Mouse (Mus musculus) telencephalon, adult 2 months (tissue): ENCODE data around the gene Fdx1.

Source experiments
- DNase-seq: peaks from one replicate; pipeline ENCODE4 v3.0.0-alpha.2; 2011; ENCODE audit warnings: low read depth, low spot score

The Fdx1 gene

GRCm38 (mm10) chr9:51964110-51964509, 754 bp upstream of the Fdx1 start:
- DNase-seq, result no peak

DNA sequence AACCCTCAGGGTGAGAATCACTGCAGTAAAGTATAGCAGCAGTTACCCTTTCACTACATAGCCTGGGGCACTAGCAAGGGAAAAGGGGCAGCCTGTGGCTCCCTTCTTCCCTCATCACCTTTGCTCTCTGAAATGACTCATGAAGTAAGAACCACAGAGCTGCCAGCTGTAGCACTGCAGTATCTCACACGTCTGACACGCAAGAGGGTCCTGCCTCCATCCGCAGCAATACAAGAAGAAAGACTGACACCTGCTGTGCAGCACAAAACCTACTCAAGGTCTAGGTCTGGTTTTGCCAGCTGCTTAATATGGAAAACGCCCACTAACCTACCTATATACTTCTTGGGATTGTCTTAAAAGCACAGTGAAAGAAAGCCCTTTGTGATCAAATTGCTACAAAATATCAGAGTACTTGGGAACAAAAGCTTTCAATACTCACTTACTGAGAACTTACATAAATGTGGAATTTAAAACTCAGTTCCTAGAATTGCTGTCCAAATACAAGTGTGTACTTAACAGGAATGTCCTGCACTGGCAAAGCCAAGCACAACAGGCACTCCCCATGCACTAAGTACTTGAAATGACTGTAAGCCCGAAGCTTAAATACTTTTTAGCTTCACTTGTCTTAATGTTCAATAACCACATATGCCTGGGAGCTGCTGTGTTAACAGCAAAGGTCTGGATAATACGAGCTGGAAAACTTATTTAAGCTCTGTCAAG, 2.0 kb downstream of the Fdx1 start:
- no peak for DNase-seq

GRCm38 (mm10) chr9:51960331-51960730, 3.0 kb downstream of the Fdx1 start:
- DNase-seq, result no peak

- DNase-seq, result no peak
These were observed 4.4 kb downstream of the Fdx1 start for GRCm38 (mm10) chr9:51958981-51959380.

DNA sequence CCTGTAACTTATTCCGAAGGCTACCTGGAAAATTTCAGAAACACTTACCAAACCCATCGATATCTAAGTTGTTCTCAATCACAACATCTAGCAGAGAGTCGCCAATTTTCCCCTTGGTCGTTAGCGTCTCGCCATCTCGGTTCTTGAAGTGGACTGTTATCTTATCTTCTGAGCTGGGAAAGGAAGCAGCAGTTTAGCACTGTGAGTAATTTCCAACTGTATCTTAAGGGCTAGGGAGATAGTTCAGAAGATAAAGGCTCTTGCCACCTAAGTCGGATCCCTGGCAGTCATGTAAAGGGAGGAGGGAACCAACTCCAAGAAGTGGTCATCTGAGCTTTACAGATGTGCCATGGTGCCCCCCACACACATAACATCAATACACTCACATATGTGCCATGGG, 6.3 kb downstream of the Fdx1 start:
- DNase-seq, result no peak

DNA sequence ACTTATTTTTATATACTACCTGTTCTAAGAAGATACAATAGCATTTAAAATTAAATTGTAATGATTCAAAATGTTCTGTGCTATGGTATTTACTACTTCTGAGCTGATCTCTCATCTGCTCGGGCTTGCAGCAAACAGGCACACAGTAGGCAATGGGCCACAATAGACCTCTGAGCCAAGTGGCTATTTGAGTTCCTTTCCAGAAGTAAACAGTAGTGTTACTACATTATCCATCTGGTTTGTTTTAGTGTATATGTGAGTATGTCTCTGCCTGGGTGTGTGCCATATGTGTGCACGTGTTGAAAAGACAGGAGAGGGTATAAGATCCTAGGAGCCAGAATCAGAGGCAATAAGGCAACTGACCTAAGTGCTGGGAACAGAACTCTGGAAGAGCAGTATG, 6.9 kb downstream of the Fdx1 start:
- DNase-seq, result no peak

GRCm38 (mm10) chr9:51951337-51951736, 12.0 kb downstream of the Fdx1 start:
- DNase-seq, result no peak

DNA sequence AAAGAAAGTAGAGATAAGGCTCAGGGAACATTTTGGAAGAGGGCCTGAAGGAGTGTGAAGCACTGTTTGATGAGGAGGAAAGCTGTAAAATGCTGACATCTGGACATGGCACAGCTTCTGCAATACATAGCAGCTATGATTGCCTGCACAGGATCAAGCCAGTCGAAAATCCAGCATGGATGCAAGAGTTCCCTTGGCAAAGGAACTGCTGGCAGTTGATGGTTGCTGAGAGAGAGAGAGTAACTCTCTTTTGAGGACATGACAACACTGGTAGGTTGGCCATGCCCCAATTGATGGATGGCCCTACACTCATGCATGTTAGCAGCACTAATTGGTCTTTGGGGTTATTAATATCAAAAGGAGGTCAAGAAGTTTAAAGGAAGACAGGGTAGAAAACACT, 12.7 kb downstream of the Fdx1 start:
- DNase-seq, result no peak

- no peak for DNase-seq
These were observed 13.1 kb downstream of the Fdx1 start for GRCm38 (mm10) chr9:51950225-51950624.

- no peak for DNase-seq
These were observed 19.4 kb downstream of the Fdx1 start for GRCm38 (mm10) chr9:51943934-51944333.

- no peak for DNase-seq
These were observed 28.7 kb downstream of the Fdx1 start for GRCm38 (mm10) chr9:51934641-51935040.

DNA sequence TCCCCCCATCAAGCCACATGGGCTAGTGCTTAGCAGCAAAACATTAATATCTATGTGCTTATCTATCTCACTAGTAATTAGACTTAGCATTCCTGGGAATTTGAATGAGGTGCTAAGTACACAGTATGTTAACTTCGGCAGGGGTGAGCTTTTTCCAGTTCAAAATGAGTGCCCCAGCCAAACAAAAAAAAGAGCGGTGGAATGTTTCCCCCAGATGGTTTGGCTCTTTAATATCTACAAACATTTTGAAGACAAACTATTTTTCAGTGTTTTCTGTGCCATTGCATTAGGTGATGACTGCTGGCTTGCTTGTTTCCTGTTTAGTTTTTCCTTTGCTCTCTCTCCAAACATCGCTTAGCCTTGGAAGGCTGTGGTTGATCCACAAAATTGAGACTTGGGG, 31.4 kb downstream of the Fdx1 start:
- DNase-seq, result no peak

DNA sequence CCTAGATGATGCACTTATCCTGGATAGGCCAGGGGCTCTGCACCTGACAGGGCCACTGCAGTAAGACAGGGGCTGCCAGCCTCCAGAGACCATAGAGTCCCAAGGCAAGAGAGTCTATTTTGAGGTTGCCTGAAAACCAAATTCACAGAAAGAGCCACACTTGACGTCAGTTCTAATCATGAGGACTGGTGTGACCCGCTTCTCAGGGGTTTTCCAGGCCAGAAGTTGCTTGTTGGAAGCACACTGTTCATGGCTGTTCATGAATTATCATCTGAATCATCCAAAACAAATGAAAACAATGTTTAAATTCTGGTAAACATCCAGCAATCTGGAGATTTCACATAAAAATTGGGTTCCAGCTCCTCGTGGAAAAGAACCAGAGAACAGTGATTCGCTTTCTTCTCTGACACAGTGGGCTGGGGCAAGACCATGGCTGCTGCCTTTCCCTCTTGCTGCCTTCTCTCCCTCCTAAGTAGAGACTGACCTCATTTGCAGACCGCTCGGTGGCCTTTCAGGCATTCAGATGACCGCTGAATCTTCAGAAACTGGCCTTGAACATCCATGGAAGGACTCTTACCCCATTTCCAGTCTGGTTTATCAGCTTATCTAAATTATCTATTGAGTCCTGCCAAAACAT, 32.2 kb downstream of the Fdx1 start:
- no peak for DNase-seq

- no peak for DNase-seq
These were observed 33.4 kb downstream of the Fdx1 start for GRCm38 (mm10) chr9:51929972-51930371.

DNA sequence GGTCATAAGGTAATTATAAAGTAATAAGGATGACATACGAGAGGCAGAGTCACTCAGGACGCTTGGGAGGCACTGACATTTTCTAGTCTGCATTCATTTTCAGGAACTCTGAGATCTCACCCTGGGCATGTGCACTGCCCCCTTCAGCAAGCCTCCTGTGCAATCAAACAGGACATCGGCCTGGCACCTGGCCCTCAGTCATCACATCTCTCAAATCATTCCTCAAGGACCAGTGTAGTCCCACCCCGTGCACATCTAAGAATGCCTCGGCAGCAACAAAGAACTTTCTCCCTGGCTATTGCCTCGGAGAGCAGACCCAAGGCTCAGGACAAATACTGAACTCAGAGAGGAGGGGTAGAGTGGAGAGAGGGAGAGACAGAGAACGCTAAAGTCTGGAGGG, 34.7 kb downstream of the Fdx1 start:
- DNase-seq, result no peak

- DNase-seq, result no peak
These were observed 35.2 kb downstream of the Fdx1 start for GRCm38 (mm10) chr9:51928116-51928515.

- DNase-seq, result no peak
These were observed 35.7 kb downstream of the Fdx1 start for GRCm38 (mm10) chr9:51927680-51928079.

DNA sequence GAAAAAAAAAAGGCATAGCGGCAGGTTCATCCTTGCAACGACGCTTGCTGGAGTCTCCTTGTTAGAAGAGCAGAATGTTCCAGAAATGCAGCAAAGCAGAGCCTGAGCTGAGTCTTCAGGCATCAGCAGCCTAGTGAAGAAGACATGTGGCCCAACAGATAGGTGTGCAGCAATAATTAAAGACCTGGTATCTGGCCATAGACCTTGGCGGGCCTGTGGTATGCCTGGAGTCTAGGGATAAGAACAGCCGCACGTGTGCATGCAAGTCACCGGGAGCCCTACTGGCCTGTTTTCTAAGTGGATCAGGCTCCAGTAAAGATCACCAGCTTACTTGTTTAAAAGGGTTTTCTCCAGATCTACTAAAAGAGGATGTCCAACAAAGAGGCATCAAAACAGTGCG, 36.7 kb downstream of the Fdx1 start:
- DNase-seq, result no peak

GRCm38 (mm10) chr9:51924551-51925081, 38.7 kb downstream of the Fdx1 start:
- peak; percentile 74 for DNase-seq

DNA sequence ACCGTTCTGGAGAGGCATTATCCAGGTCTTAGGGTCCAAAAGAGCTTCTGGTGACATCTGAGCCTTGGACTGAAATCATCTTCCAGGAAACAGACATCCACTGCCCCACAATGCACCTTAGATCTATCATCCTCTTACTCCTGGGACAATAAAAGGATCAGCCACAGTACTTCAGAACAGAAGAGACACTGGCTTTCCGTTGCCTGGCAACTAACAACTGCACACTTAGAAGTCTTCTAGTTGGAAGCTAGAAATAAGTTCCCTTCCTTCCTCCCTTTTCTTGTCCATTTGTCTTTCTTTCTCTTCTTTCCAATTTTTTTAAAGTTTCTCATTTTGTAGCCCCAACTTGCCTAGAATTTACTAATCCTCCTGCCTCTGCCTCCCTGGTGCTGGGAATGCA, 40.6 kb downstream of the Fdx1 start:
- DNase-seq, result peak; percentile 62

GRCm38 (mm10) chr9:51915580-51915979, 47.8 kb downstream of the Fdx1 start:
- no peak for DNase-seq

DNA sequence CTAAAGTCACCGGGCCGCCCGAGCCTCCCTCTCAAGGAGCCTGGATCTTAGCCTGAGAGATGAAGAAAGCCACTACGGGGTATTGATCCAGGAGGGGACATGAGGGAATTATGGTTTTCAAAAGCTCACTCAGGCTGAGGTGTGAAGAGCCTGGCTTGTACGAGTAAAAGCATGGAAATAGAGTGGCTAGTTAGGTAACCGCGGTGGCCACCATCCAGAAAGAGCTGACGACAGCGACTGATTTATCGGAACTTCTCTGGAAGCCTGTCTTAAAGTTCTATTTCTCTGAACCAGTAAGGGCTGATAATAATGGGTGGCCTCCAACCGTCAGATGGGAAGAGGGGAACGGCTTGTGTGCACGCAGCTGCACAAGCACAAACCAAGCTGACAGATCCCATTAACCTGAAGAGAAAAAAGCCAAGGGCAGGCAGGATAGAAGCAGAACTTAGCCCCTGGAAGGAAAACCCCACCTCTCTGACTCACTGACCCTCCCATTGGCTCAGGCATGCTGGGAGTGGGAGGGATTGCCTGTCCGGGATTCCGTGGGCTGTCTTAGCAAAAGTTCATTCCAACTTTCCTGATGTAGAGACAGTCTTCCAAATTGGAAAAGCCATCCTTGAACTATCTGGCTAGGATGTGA, 48.8 kb downstream of the Fdx1 start:
- DNase-seq, result no peak

GRCm38 (mm10) chr9:51908838-51909237, 54.5 kb downstream of the Fdx1 start:
- DNase-seq, result peak; percentile 65
